Comparison of ENCODE assay signal across 8 mouse cellular contexts in genomic region chr9:22708970-22709726, GRCm38 (mm10).
A peak's percentile ranks its signal among the peaks of the same experiment; 100 is the strongest.
DNase-seq lines count a peak whose midpoint lies in the region; ATAC-seq and TF ChIP-seq lines count a peak whose summit lies in the region.

No protein-coding gene starts in this region.

- no peaks in the 10 kb centered on the region for H3K79me2 ChIP-seq in CH12.LX (replicated peaks; ENCODE audit: control insufficient read depth, extremely low read depth, insufficient read depth, poor library complexity, severe bottlenecking)

- no peaks in the 10 kb centered on the region for H3K9me3 ChIP-seq in CH12.LX (replicated peaks; ENCODE audit: low read length)
- no peaks in the 10 kb centered on the region for H3K9me3 ChIP-seq in embryonic facial prominence, embryonic 13.5 days
- H3K9me3 ChIP-seq in heart, embryonic 11.5 days (replicated peaks; ENCODE audit: control insufficient read depth, low read length): no peaks in the 10 kb centered on the region
- H3K9me3 ChIP-seq in kidney, embryonic 15.5 days (replicated peaks): no peaks in the 10 kb centered on the region
- no peaks in the 10 kb centered on the region for H3K9me3 ChIP-seq in limb, embryonic 14.5 days (ENCODE audit: control insufficient read depth, low read length)

- H3K9ac ChIP-seq in CH12.LX (ENCODE audit: insufficient read depth, low read depth): no peak overlapping the region
- H3K9ac ChIP-seq in embryonic facial prominence, embryonic 13.5 days: no peak overlapping the region
- H3K9ac ChIP-seq in heart, embryonic 11.5 days (ENCODE audit: low read depth, low read length): no peak overlapping the region
- no peak overlapping the region for H3K9ac ChIP-seq in kidney, embryonic 15.5 days
- no peak overlapping the region for H3K9ac ChIP-seq in limb, embryonic 14.5 days (ENCODE audit: low read depth, low read length, severe bottlenecking)

- in situ Hi-C loops in CH12.LX (cut with MboI; ENCODE audit: low pct_ligation_motif_present, low pct_unique_long_range_greater_than_20kb, low sequenced_read_pairs): loop anchor here (25.0 kb wide), 1 partner anchor 503 kb away; the partner anchor contains the start of gene Bmper

- no peaks in the 10 kb centered on the region for H3K36me3 ChIP-seq in CH12.LX (replicated peaks in 1 of 2; ENCODE audit: control insufficient read depth in 1 of 2, insufficient read depth in 1 of 2, low read length in 1 of 2)
- no peaks in the 10 kb centered on the region for H3K36me3 ChIP-seq in embryonic facial prominence, embryonic 13.5 days
- H3K36me3 ChIP-seq in heart, embryonic 11.5 days (ENCODE audit: control insufficient read depth, insufficient read depth, low read length): no peaks in the 10 kb centered on the region
- no peaks in the 10 kb centered on the region for H3K36me3 ChIP-seq in kidney, embryonic 15.5 days
- no peaks in the 10 kb centered on the region for H3K36me3 ChIP-seq in limb, embryonic 14.5 days (ENCODE audit: control insufficient read depth, insufficient read depth, low read length)

- no peak overlapping the region for H3K4me2 ChIP-seq in CH12.LX (ENCODE audit: insufficient read depth, low read depth, poor library complexity, severe bottlenecking)
- H3K4me2 ChIP-seq in embryonic facial prominence, embryonic 13.5 days: no peak overlapping the region
- H3K4me2 ChIP-seq in heart, embryonic 11.5 days: no peak overlapping the region
- no peak overlapping the region for H3K4me2 ChIP-seq in kidney, embryonic 15.5 days
- no peak overlapping the region for H3K4me2 ChIP-seq in limb, embryonic 14.5 days (replicated peaks; ENCODE audit: low read depth, low read length, severe bottlenecking)

- TF ChIP-seq POLR2A in CH12.LX (IDR thresholded peaks at IDR 0.05; ENCODE audit: low read depth, low read length): no peak
- no peak for TF ChIP-seq POLR2A in limb, embryonic 14.5 days (IDR thresholded peaks at IDR 0.05; ENCODE audit: borderline replicate concordance, extremely low read depth, insufficient read depth, insufficient read length)

- ATAC-seq in embryonic facial prominence, embryonic 13.5 days (ENCODE audit: insufficient number of reproducible peaks, insufficient read depth, low FRiP score, low TSS enrichment, low read depth): no peak
- ATAC-seq in heart, embryonic 11.5 days (replicated peaks; ENCODE audit: insufficient number of reproducible peaks, low FRiP score, low TSS enrichment): peak; percentile 65; the same call in 1 of the 2 replicates
- ATAC-seq in kidney, embryonic 15.5 days (replicated peaks; ENCODE audit: low FRiP score): peak; percentile 86
- ATAC-seq in limb, embryonic 14.5 days (ENCODE audit: low FRiP score, low read depth): peak; percentile 48

- dilution Hi-C loops in CH12.LX (cut with MboI; ENCODE audit: extremely low pct_ligation_motif_present, extremely low pct_unique_long_range_greater_than_20kb, low sequenced_read_pairs): no loop called here

- peak; percentile 45 for DNase-seq in CH12.LX (ENCODE audit: extremely low read depth)
- peak; percentile 30 for DNase-seq in adrenal gland, postnatal 4 days (ENCODE audit: low spot score in 2 of 2)
- peak; percentile 71 for DNase-seq in limb, embryonic 14.5 days (ENCODE audit: low spot score)
- DNase-seq in naive thymus-derived CD4-positive, alpha-beta T cell, adult 2 months (ENCODE audit: low read depth): peak; percentile 15
- DNase-seq in testis, postnatal 10 days (ENCODE audit: low spot score): peak; percentile 80

- H3K4me3 ChIP-seq in CH12.LX (replicated peaks in 1 of 3; ENCODE audit: low read depth in 2 of 3, low read length in 2 of 3, poor library complexity in 1 of 3): no peak overlapping the region
- H3K4me3 ChIP-seq in embryonic facial prominence, embryonic 13.5 days: no peak overlapping the region
- no peak overlapping the region for H3K4me3 ChIP-seq in heart, embryonic 11.5 days (ENCODE audit: low read depth, low read length)
- no peak overlapping the region for H3K4me3 ChIP-seq in kidney, embryonic 15.5 days (replicated peaks)
- H3K4me3 ChIP-seq in limb, embryonic 14.5 days (replicated peaks; ENCODE audit: low read length): no peak overlapping the region

- 37% methylated on average over 19 of the region's 19 CpGs for WGBS in embryonic facial prominence, embryonic 13.5 days
- 55% methylated on average over 19 of the region's 19 CpGs for WGBS in heart, embryonic 11.5 days (ENCODE audit: insufficient replicate concordance)
- 46% methylated on average over 19 of the region's 19 CpGs for WGBS in kidney, embryonic 15.5 days
- 29% methylated on average over 19 of the region's 19 CpGs for WGBS in limb, embryonic 14.5 days

- TF ChIP-seq CTCF in CH12.LX (conservative IDR thresholded peaks at IDR 0.05 in 1 of 2, IDR thresholded peaks at IDR 0.05 in 1 of 2; ENCODE audit: low read depth in 2 of 2, low read length in 2 of 2): peak in 1 of 2 experiments; percentile 83; a peak in 2 of 4 replicates

- peak; percentile 76 for TF ChIP-seq RAD21 in CH12.LX (IDR thresholded peaks at IDR 0.05; ENCODE audit: low read depth, low read length)

- H3K4me1 ChIP-seq in CH12.LX (ENCODE audit: control insufficient read depth in 1 of 2, insufficient read depth in 2 of 2): peaks cover 0 to 4% of the 10 kb centered on the region in 2 experiments; a peak in 2 of 4 replicates
- peaks cover 11% of the 10 kb centered on the region; the same call in 1 of the 2 replicates for H3K4me1 ChIP-seq in embryonic facial prominence, embryonic 13.5 days
- H3K4me1 ChIP-seq in heart, embryonic 11.5 days (ENCODE audit: control insufficient read depth, insufficient read depth, low read length): no peaks in the 10 kb centered on the region
- 0 out of 2 replicates have a peak, but pooled peaks cover 7% of the 10 kb centered on the region for H3K4me1 ChIP-seq in kidney, embryonic 15.5 days
- H3K4me1 ChIP-seq in limb, embryonic 14.5 days (ENCODE audit: control insufficient read depth, insufficient read depth, low read length): peaks cover 24% of the 10 kb centered on the region

- H3K27me3 ChIP-seq in CH12.LX (replicated peaks): no peaks in the 10 kb centered on the region
- peaks cover 12% of the 10 kb centered on the region for H3K27me3 ChIP-seq in embryonic facial prominence, embryonic 13.5 days
- H3K27me3 ChIP-seq in heart, embryonic 11.5 days (ENCODE audit: control insufficient read depth, insufficient read depth, low read length): no peaks in the 10 kb centered on the region
- no peaks in the 10 kb centered on the region for H3K27me3 ChIP-seq in kidney, embryonic 15.5 days
- no peaks in the 10 kb centered on the region for H3K27me3 ChIP-seq in limb, embryonic 14.5 days (ENCODE audit: control insufficient read depth, insufficient read depth, low read length)

- no peak for TF ChIP-seq EP300 in CH12.LX (IDR thresholded peaks at IDR 0.05; ENCODE audit: low read length)

- H3K27ac ChIP-seq in CH12.LX (ENCODE audit: insufficient read depth, low read depth): no peak overlapping the region
- H3K27ac ChIP-seq in embryonic facial prominence, embryonic 13.5 days: peak overlapping the region; percentile 34; the same call in 1 of the 2 replicates
- no peak overlapping the region for H3K27ac ChIP-seq in heart, embryonic 11.5 days (ENCODE audit: low read depth, low read length)
- H3K27ac ChIP-seq in kidney, embryonic 15.5 days: no peak overlapping the region
- peak overlapping the region; percentile 28; the same call in 1 of the 2 replicates for H3K27ac ChIP-seq in limb, embryonic 14.5 days (replicated peaks; ENCODE audit: low read depth, low read length)

TF ChIP-seq in CH12.LX, 34 proteins besides CTCF, POLR2A, EP300 and RAD21:
- TF ChIP-seq ZC3H11A (IDR thresholded peaks at IDR 0.05; ENCODE audit: low read depth, low read length) (peak; percentile 3; the same call in 1 of the 2 replicates), MYC (IDR thresholded peaks at IDR 0.05; ENCODE audit: low read depth, low read length) (no peak), SMC3 (IDR thresholded peaks at IDR 0.05; ENCODE audit: low read depth, low read length) (peak; percentile 79)

Comparison
In these comparisons a context has a peak if more than half of its experiments do, and no peak if none do; other contexts are left out.
1. DNase-seq: peak in every context shown above with its lines; median percentile 80 in testis, postnatal 10 days; 71 in limb, embryonic 14.5 days; 45 in CH12.LX; 30 in adrenal gland, postnatal 4 days; 15 in naive thymus-derived CD4-positive, alpha-beta T cell, adult 2 months.
2. H3K27ac ChIP-seq: peak in embryonic facial prominence, embryonic 13.5 days (single experiment) and limb, embryonic 14.5 days (single experiment); none in CH12.LX (single experiment), heart, embryonic 11.5 days (single experiment) and kidney, embryonic 15.5 days (single experiment).